Mouse (Mus musculus) limb, embryonic 12.5 days (tissue): Measurements from ENCODE around the gene Gm3404. TPM values are rescaled to one million over a fixed set of nuclear protein-coding genes. Genes with fewer than 3 reads are reported as not detected.
"Not testable (repeated sequence)": the region's sequence is repeated elsewhere in the genome, so short reads cannot be mapped to it uniquely, and the experiment has no call there.

Experiments
- ATAC-seq: fragments of 200-750 bp; cut with Nextera tagmentation; 2 replicates; pipeline ENCODE4 v1.8.0; 2017; ENCODE audit warnings: low read depth, moderate TSS enrichment; ENCODE audit not compliant: insufficient number of reproducible peaks, insufficient read depth, low FRiP score, low TSS enrichment
- H3K27ac ChIP-seq: fragments of 300-500 bp; sonication (generic); 2 replicates; pipeline ENCODE4 v1.5.1; 2016; ENCODE audit warnings: mild to moderate bottlenecking, moderate library complexity
- H3K27me3 ChIP-seq: fragments of 300-500 bp; sonication (generic); 2 replicates; pipeline ENCODE4 v1.6.1; 2016; ENCODE audit warnings: mild to moderate bottlenecking, moderate library complexity
- H3K36me3 ChIP-seq: fragments of 300-500 bp; sonication (generic); 2 replicates; pipeline ENCODE4 v1.6.1; 2016; ENCODE audit warnings: mild to moderate bottlenecking, moderate library complexity
- H3K4me1 ChIP-seq: fragments of 300-500 bp; sonication (generic); replicated peaks from 2 replicates; pipeline ENCODE4 v1.6.1; 2016
- H3K4me2 ChIP-seq: fragments of 300-500 bp; sonication (generic); 2 replicates; pipeline ENCODE4 v1.6.1; 2016; ENCODE audit warnings: mild to moderate bottlenecking, moderate library complexity
- H3K4me3 ChIP-seq: fragments of 300-500 bp; sonication (generic); replicated peaks from 2 replicates; pipeline ENCODE4 v1.5.1; 2016; ENCODE audit warnings: mild to moderate bottlenecking
- H3K9ac ChIP-seq: fragments of 300-500 bp; sonication (generic); replicated peaks from 2 replicates; pipeline ENCODE4 v1.6.1; 2016; ENCODE audit warnings: mild to moderate bottlenecking, moderate library complexity
- H3K9me3 ChIP-seq: fragments of 300-500 bp; sonication (generic); 2 replicates; pipeline ENCODE4 v1.6.1; 2016; ENCODE audit warnings: mild to moderate bottlenecking, moderate library complexity
- WGBS: fragments of 180-500 bp; shearing (Covaris S2); methylation state at CpG from one replicate; pipeline ENCODE4 v1.1.7; 2016; 5-methylcytosine and 5-hydroxymethylcytosine counted together
- polyA plus RNA-seq: library from polyadenylated mRNA; unstranded; fragments of >200 nt; fragmentation: Nextera tagmentation; extraction: Ambion mirVana; gene quantifications from 2 replicates; pipeline ENCODE4 v1.2.1, GENCODE M21; 2016

The Gm3404 gene
- polyA plus RNA-seq, 1 experiment from 2014 or later = not detected

GRCm38 (mm10) chr5:146571830-146572734, 46.5 kb downstream of the Gm3404 start:
- ATAC-seq, H3K4me2 ChIP-seq, H3K9me3 ChIP-seq, H3K27me3 ChIP-seq, H3K4me1 ChIP-seq, H3K4me3 ChIP-seq, H3K9ac ChIP-seq, H3K36me3 ChIP-seq, H3K27ac ChIP-seq: not testable (repeated sequence)
- 70% methylated on average over 6 of the region's 6 CpGs for WGBS

GRCm38 (mm10) chr5:146572735-146573042, 47.1 kb downstream of the Gm3404 start:
- not testable (repeated sequence) for ATAC-seq, H3K4me2 ChIP-seq, H3K27ac ChIP-seq, H3K9me3 ChIP-seq, H3K4me1 ChIP-seq, H3K9ac ChIP-seq, H3K27me3 ChIP-seq, H3K36me3 ChIP-seq, H3K4me3 ChIP-seq
- 92% methylated on average over 4 of the region's 4 CpGs for WGBS

- Histone ChIP-seq H3K4me3 (no peak overlapping the region), H3K4me2 (no peak overlapping the region), H3K27me3 (no peaks in the 10 kb centered on the region; the same call in 1 of the 2 replicates), H3K36me3 (no peaks in the 10 kb centered on the region), H3K27ac (no peak overlapping the region), H3K4me1 (no peaks in the 10 kb centered on the region), H3K9me3 (no peaks in the 10 kb centered on the region; the same call in 1 of the 2 replicates), H3K9ac (no peak overlapping the region)
- ATAC-seq = no peak
- 82% methylated on average over 3 of the region's 3 CpGs for WGBS
Observed at GRCm38 (mm10) chr5:146576668-146577067, 51.1 kb downstream of the Gm3404 start.

Other genes starting within 250 kb of the Gm3404 start
- 4.4 and 4.6 TPM in 2 replicates for gene Wasf3, start 140.8 kb upstream of the Gm3404 start, polyA plus RNA-seq
- gene Gm6408, start 43.8 kb upstream of the Gm3404 start, polyA plus RNA-seq = not detected in 2 replicates
- gene Gm6370, start 34.4 kb upstream of the Gm3404 start, polyA plus RNA-seq = not detected in 2 replicates
- not detected in 2 replicates for gene 4930449I24Rik, start 23.4 kb upstream of the Gm3404 start, polyA plus RNA-seq
- not detected in 2 replicates for gene Gm3402, start 11.7 kb upstream of the Gm3404 start, polyA plus RNA-seq
- gene Gm3409, start 11.8 kb downstream of the Gm3404 start, polyA plus RNA-seq = not detected in 2 replicates
- gene Gm3415, start 30.3 kb downstream of the Gm3404 start, polyA plus RNA-seq = not detected in 2 replicates
- gene Gpr12, start 59.4 kb downstream of the Gm3404 start, polyA plus RNA-seq = 0.18 and 0.28 TPM in 2 replicates